7 mouse cellular contexts compared by ENCODE assay signal in the genomic region with DNA sequence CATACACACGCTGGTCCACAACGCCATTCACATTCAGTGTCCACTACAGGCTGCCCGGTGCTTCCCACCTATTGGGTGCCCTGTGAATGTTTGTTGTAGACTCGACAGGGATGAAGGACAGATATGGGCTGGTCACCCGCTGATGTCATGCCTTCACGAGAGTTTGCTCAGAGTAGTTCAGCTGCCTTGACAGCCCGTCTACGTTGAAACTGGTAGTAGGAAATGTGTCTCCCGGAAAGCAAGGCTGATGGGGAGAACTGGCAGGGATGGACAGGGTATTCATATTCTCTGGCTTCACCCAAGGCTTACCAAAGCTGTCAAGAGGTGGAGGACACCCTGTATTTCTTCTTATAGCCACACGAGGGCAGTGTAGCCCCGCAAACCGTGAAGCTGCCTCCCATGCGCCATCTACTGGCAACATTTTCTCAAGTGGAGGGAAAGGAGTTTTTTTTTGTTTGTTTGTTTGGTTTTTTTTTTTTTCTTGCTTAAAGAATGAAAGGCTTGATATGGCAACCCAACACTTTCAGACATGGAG. TPM values are rescaled to one million over a fixed set of nuclear protein-coding genes. Genes with fewer than 3 reads are reported as not detected.
A peak's percentile ranks its signal among the peaks of the same experiment; 100 is the strongest.
DNase-seq lines count a peak whose midpoint lies in the region; ATAC-seq lines count a peak whose summit lies in the region.

No protein-coding gene starts in this region.

- H3K4me3 ChIP-seq in hindbrain, embryonic 15.5 days, result no peak overlapping the region

- H3K27ac ChIP-seq in hindbrain, embryonic 15.5 days (replicated peaks), result no peak overlapping the region

- H3K4me2 ChIP-seq in hindbrain, embryonic 15.5 days, result peak overlapping the region; percentile 19; the same call in 1 of the 2 replicates

- H3K27me3 ChIP-seq in hindbrain, embryonic 15.5 days, result no peaks in the 10 kb centered on the region

- peak; percentile 39; the same call in 1 of the 2 replicates for ATAC-seq in hindbrain, embryonic 15.5 days (ENCODE audit: low FRiP score, low read depth)
- ATAC-seq in megakaryocyte progenitor cell, adult 5-6 weeks (replicated peaks; ENCODE audit: poor library complexity), result peak; percentile 89

- WGBS in hindbrain, embryonic 15.5 days, result 21% methylated on average over 13 of the region's 13 CpGs

- peak; percentile 91 for DNase-seq in R1 (ENCODE audit: low read depth, low spot score)
- peak; percentile 88 for DNase-seq in cerebellum, adult 8-10 months
- DNase-seq in frontal cortex, postnatal 25 days (ENCODE audit: low spot score in 2 of 2), result peak; percentile 62 to 66
- DNase-seq in left cerebral cortex, adult 18-20 months (ENCODE audit: low spot score in 2 of 2), result peak; percentile 70 to 85
- DNase-seq in right cerebral cortex, postnatal 10 days (ENCODE audit: low spot score in 2 of 2), result peak; percentile 80 to 83

- H3K9me3 ChIP-seq in hindbrain, embryonic 15.5 days, result no peaks in the 10 kb centered on the region

- peaks cover 10% of the 10 kb centered on the region for H3K4me1 ChIP-seq in hindbrain, embryonic 15.5 days (replicated peaks)

- no peaks in the 10 kb centered on the region for H3K36me3 ChIP-seq in hindbrain, embryonic 15.5 days

- no peak overlapping the region for H3K9ac ChIP-seq in hindbrain, embryonic 15.5 days

RNA-seq across cellular contexts. Expression of a gene that starts 23.7 kb away (rescaled TPM):
- polyA plus RNA-seq in hindbrain, embryonic 15.5 days (2015; fragmentation: Nextera tagmentation; extraction: Ambion mirVana), result 299 and 320 TPM in 2 replicates
- total RNA-seq in left cerebral cortex, adult 18-20 months (2021), result 100 to 1,000 TPM; 331 to 338 TPM
- 381 and 438 TPM in 2 replicates for total RNA-seq in megakaryocyte progenitor cell, adult 5-6 weeks (2015)
- total RNA-seq in megakaryocyte progenitor cell, adult 5-6 weeks (2017), result 164 and 187 TPM in 2 replicates

RNA-seq across cellular contexts. Expression of a gene that starts 41.1 kb away (rescaled TPM):
- polyA plus RNA-seq in hindbrain, embryonic 15.5 days (2015; fragmentation: Nextera tagmentation; extraction: Ambion mirVana), result 14.7 and 17.1 TPM in 2 replicates
- total RNA-seq in left cerebral cortex, adult 18-20 months (2021), result 10 to 100 TPM; 17.0 to 19.0 TPM
- 4.0 and 9.7 TPM in 2 replicates for total RNA-seq in megakaryocyte progenitor cell, adult 5-6 weeks (2015)
- 0.17 and 2.2 TPM in 2 replicates for total RNA-seq in megakaryocyte progenitor cell, adult 5-6 weeks (2017)

RNA-seq across cellular contexts. Expression of a gene that starts 46.1 kb away (rescaled TPM):
- polyA plus RNA-seq in hindbrain, embryonic 15.5 days (2015; fragmentation: Nextera tagmentation; extraction: Ambion mirVana), result 8.9 and 9.1 TPM in 2 replicates
- 1 to 10 TPM; 8.5 to 9.6 TPM for total RNA-seq in left cerebral cortex, adult 18-20 months (2021)
- 11.4 and 11.5 TPM in 2 replicates for total RNA-seq in megakaryocyte progenitor cell, adult 5-6 weeks (2015)
- total RNA-seq in megakaryocyte progenitor cell, adult 5-6 weeks (2017), result 17.2 and 21.2 TPM in 2 replicates

RNA-seq across cellular contexts. Expression of a gene that starts 58.1 kb away (rescaled TPM):
- polyA plus RNA-seq in hindbrain, embryonic 15.5 days (2015; fragmentation: Nextera tagmentation; extraction: Ambion mirVana), result 16.4 and 17.7 TPM in 2 replicates
- 1 to 10 TPM; 4.6 to 4.7 TPM for total RNA-seq in left cerebral cortex, adult 18-20 months (2021)
- 3.9 and 5.6 TPM in 2 replicates for total RNA-seq in megakaryocyte progenitor cell, adult 5-6 weeks (2015)
- total RNA-seq in megakaryocyte progenitor cell, adult 5-6 weeks (2017), result 3.7 and 6.2 TPM in 2 replicates
